ENCODE assay signal across 15 mouse cellular contexts in the genomic region with DNA sequence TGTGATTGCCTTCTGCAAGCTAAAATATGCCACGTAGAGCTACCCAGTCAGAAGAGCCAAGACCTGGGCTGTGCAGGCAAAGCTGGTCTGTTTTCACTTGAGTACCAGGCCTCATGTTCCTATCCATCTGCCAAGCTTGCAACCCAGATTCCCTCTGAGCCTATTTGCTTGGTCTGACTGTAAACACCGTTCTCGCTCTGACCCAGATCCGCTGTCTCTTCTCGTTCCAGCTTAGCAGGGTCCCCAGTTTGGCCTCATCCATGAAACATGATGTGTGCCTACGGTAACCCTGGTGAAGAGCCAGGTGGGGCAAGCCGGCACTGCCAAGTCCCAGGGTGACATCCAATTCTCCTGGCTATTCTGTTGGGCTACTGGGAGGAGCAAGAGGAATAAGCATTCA.
A peak's percentile ranks its signal among the peaks of the same experiment; 100 is the strongest.
DNase-seq lines count a peak whose midpoint lies in the region; ATAC-seq and TF ChIP-seq lines count a peak whose summit lies in the region.
"Had no signal": no experiment of that assay in that cellular context is flagged by ENCODE, and none has a peak within 500 bp of the region (broad histone marks: within the 10 kb centered on the region; RNA-seq: fewer than 3 reads in every experiment).

No protein-coding gene starts in this region.

- H3K27me3 ChIP-seq in hindbrain, postnatal 0 days (ENCODE audit: insufficient read depth, low read length), result no peaks in the 10 kb centered on the region
- no peaks in the 10 kb centered on the region for H3K27me3 ChIP-seq in hindbrain, embryonic 13.5 days
- no peaks in the 10 kb centered on the region for H3K27me3 ChIP-seq in heart, embryonic 12.5 days (replicated peaks)
- H3K27me3 ChIP-seq: heart, embryonic 13.5 days; intestine, embryonic 15.5 days had no signal

- no peaks in the 10 kb centered on the region for H3K9me3 ChIP-seq in hindbrain, postnatal 0 days (ENCODE audit: low read length)
- H3K9me3 ChIP-seq in hindbrain, embryonic 13.5 days, result no peaks in the 10 kb centered on the region
- H3K9me3 ChIP-seq in heart, embryonic 12.5 days (replicated peaks), result 0 out of 2 replicates have a peak, but pooled peaks cover 3% of the 10 kb centered on the region
- H3K9me3 ChIP-seq: heart, embryonic 13.5 days; intestine, embryonic 15.5 days had no signal

- no peak for TF ChIP-seq CTCF in hindbrain, postnatal 0 days (IDR thresholded peaks at IDR 0.05; ENCODE audit: low read depth)

- no peak overlapping the region for H3K4me2 ChIP-seq in hindbrain, postnatal 0 days (ENCODE audit: low read depth, low read length)
- no peak overlapping the region for H3K4me2 ChIP-seq in hindbrain, embryonic 13.5 days
- no peak overlapping the region for H3K4me2 ChIP-seq in heart, embryonic 12.5 days
- H3K4me2 ChIP-seq: heart, embryonic 13.5 days; intestine, embryonic 15.5 days; midbrain, embryonic 11.5 days had no signal

- no peak overlapping the region for H3K9ac ChIP-seq in hindbrain, postnatal 0 days (replicated peaks; ENCODE audit: low read length)
- H3K9ac ChIP-seq in hindbrain, embryonic 13.5 days, result no peak overlapping the region
- H3K9ac ChIP-seq in heart, embryonic 12.5 days, result no peak overlapping the region
- H3K9ac ChIP-seq: heart, embryonic 13.5 days; intestine, embryonic 15.5 days; liver, embryonic 14.5 days had no signal

- no peaks in the 10 kb centered on the region for H3K36me3 ChIP-seq in hindbrain, postnatal 0 days (ENCODE audit: insufficient read depth, low read length)
- no peaks in the 10 kb centered on the region for H3K36me3 ChIP-seq in hindbrain, embryonic 13.5 days
- H3K36me3 ChIP-seq in heart, embryonic 12.5 days, result no peaks in the 10 kb centered on the region
- H3K36me3 ChIP-seq: G1E; heart, embryonic 13.5 days; intestine, embryonic 15.5 days had no signal

- WGBS in hindbrain, postnatal 0 days, result 57% methylated on average over 7 of the region's 7 CpGs
- WGBS in hindbrain, embryonic 13.5 days, result 92% methylated on average over 7 of the region's 7 CpGs
- whole genome bisulfite sequencing in heart, embryonic 12.5 days, result 83% methylated on average over 7 of the region's 7 CpGs

- DNase-seq in hindbrain, postnatal 0 days (ENCODE audit: low spot score), result peak; percentile 23
- peak; percentile 51 to 69 for DNase-seq in right cerebral cortex, postnatal 10 days (ENCODE audit: low spot score in 2 of 2)
- no peak for DNase-seq in right cerebral cortex, adult 2 months (ENCODE audit: low spot score in 2 of 2)
- DNase-seq in gastrocnemius, adult 8-10 months (ENCODE audit: low spot score in 2 of 2), result peak; percentile 63 to 80
- DNase-seq in urinary bladder, postnatal 10 days (ENCODE audit: low spot score), result no peak
- DNase-seq: adrenal gland, adult 8-10 months; lung, postnatal 14 days had no signal

- H3K4me1 ChIP-seq in hindbrain, postnatal 0 days (ENCODE audit: insufficient read depth, low read length), result no peaks in the 10 kb centered on the region
- peaks cover 3% of the 10 kb centered on the region; the same call in 1 of the 2 replicates for H3K4me1 ChIP-seq in hindbrain, embryonic 13.5 days (replicated peaks)
- no peaks in the 10 kb centered on the region; the same call in 1 of the 2 replicates for H3K4me1 ChIP-seq in heart, embryonic 12.5 days (replicated peaks)

- H3K4me3 ChIP-seq in hindbrain, postnatal 0 days (ENCODE audit: low read length), result no peak overlapping the region
- no peak overlapping the region for H3K4me3 ChIP-seq in hindbrain, embryonic 13.5 days
- H3K4me3 ChIP-seq in heart, embryonic 12.5 days, result no peak overlapping the region
- H3K4me3 ChIP-seq: heart, embryonic 13.5 days; intestine, embryonic 15.5 days had no signal

- peak; percentile 44 for ATAC-seq in hindbrain, postnatal 0 days
- ATAC-seq in hindbrain, embryonic 13.5 days (ENCODE audit: low FRiP score), result no peak
- no peak for ATAC-seq in heart, embryonic 12.5 days (ENCODE audit: insufficient number of reproducible peaks, low FRiP score)
- ATAC-seq: intestine, embryonic 15.5 days had no signal

- 0 out of 2 replicates have a peak overlapping the region, but pooled peaks have one; percentile 15 for H3K27ac ChIP-seq in hindbrain, postnatal 0 days
- no peak overlapping the region for H3K27ac ChIP-seq in hindbrain, embryonic 13.5 days
- H3K27ac ChIP-seq in heart, embryonic 12.5 days (ENCODE audit: poor library complexity, severe bottlenecking), result no peak overlapping the region
- H3K27ac ChIP-seq: heart, embryonic 13.5 days; intestine, embryonic 15.5 days; kidney, postnatal 0 days; liver, embryonic 14.5 days had no signal

Comparison
In these comparisons a context has a peak if more than half of its experiments do, and no peak if none do; other contexts are left out.
1. DNase-seq: peak in hindbrain, postnatal 0 days (single experiment), right cerebral cortex, postnatal 10 days (2 of 2) and gastrocnemius, adult 8-10 months (2 of 2); none in right cerebral cortex, adult 2 months (0 of 2) and urinary bladder, postnatal 10 days (single experiment).